Mouse (Mus musculus) WW6 (cell line): Measurements from ENCODE around the gene Vangl1.
"Not testable (repeated sequence)": the region's sequence is repeated elsewhere in the genome, so short reads cannot be mapped to it uniquely, and the experiment has no call there.

ENCODE experiments used
- DNase-seq: peaks from one replicate; pipeline ENCODE4 v3.0.0-alpha.2; 2013; ENCODE audit warnings: low read depth, low spot score

The Vangl1 gene

GRCm38 (mm10) chr3:102203781-102204721, at the start of gene Vangl1:
Gene Vangl1 (minus strand): TSS chr3:102204693.
- no peak for DNase-seq

- DNase-seq: no peak
These were observed 49.1 kb upstream of the Vangl1 start for GRCm38 (mm10) chr3:102253554-102253953.

GRCm38 (mm10) chr3:102252927-102253326, 48.4 kb upstream of the Vangl1 start:
- DNase-seq: no peak

DNA sequence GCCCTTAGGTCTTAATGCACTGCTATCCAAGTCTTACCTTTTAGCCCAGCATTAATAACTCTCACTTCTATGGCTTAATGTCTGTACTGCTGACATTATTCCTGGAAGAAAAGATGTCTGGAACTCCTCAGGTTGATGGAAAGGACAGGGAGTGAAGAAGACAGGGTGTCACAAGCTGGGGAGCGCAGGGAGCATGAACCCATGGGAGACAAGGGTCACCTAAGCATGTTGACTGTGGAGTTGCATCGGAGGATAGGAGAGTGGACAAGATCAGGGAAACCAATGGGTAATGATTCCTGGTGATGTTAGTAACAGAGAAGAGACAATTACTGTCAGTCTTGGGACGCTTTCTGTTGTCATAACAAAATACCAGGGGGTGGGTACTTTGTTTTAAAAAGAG, 46.4 kb upstream of the Vangl1 start:
- no peak for DNase-seq

GRCm38 (mm10) chr3:102249401-102249991, 45.0 kb upstream of the Vangl1 start:
- DNase-seq: peak; percentile 14

GRCm38 (mm10) chr3:102244601-102245000, 40.1 kb upstream of the Vangl1 start:
- no peak for DNase-seq

GRCm38 (mm10) chr3:102242854-102243253, 38.4 kb upstream of the Vangl1 start:
- DNase-seq: no peak

GRCm38 (mm10) chr3:102231418-102232134, 27.1 kb upstream of the Vangl1 start:
- no peak for DNase-seq

- no peak for DNase-seq
These were observed 18.3 kb upstream of the Vangl1 start for GRCm38 (mm10) chr3:102222756-102223155.

- DNase-seq: no peak
These were observed 13.8 kb upstream of the Vangl1 start for GRCm38 (mm10) chr3:102218301-102218700.

GRCm38 (mm10) chr3:102214736-102215135, 10.2 kb upstream of the Vangl1 start:
- DNase-seq: no peak

DNA sequence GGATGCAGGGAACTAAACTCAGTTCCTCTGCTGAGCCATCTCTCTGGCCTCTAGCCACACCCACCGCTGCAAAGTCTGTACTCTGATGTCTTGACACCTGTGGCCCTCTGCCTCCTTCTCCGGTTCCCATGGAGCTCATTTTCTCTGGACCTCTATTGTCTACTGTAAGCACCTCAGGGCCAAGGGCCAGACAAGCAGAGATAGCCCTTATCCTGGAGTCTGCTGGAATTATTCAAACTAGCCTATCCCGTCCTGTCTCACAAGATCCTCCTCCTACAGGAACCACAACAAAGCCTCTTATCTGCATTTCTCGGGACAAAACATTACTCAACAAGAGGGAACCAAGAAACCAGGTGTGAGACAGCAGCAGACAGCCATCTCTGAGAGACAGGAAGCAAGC, 9.8 kb upstream of the Vangl1 start:
- no peak for DNase-seq

DNA sequence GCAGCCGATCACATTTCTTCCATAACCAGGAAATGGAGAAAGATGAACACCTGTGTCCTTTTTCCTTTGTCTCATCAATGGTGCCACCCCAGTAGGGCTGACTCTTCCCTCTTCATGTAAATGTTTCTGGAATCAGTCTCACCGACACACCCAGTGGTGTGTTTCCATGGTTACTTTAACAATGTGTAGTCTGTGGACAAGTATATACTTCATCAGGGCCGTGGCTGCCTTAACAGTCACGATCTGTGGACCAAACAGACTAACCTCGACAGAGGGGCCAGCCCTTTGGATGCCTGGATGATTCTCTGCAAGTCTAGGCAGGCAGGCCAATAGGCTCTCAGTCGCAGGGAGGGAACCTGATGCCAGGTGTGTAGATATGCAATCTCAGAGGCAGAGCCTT, 8.4 kb upstream of the Vangl1 start:
- no peak for DNase-seq

- no peak for DNase-seq
These were observed 7.8 kb upstream of the Vangl1 start for GRCm38 (mm10) chr3:102212336-102212735.

DNA sequence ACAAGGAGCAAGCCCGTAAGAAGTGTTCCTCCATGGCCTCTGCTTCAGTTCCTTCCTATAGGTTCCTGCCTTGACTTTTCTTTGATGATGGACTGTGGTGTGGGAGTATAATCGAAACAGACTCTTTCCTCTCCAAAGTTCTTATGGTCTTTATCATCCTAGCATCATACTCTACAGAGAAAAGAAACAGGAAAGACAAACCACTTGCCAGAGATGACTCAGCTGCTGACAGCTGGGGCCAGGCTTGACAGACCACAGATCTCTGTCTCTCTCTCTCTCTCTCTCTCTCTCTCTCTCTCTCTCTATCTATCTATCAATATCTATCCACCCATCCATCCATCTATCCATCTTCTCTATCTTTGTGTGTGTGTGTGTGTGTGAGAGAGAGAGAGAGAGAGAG, 6.8 kb upstream of the Vangl1 start:
- no peak for DNase-seq

DNA sequence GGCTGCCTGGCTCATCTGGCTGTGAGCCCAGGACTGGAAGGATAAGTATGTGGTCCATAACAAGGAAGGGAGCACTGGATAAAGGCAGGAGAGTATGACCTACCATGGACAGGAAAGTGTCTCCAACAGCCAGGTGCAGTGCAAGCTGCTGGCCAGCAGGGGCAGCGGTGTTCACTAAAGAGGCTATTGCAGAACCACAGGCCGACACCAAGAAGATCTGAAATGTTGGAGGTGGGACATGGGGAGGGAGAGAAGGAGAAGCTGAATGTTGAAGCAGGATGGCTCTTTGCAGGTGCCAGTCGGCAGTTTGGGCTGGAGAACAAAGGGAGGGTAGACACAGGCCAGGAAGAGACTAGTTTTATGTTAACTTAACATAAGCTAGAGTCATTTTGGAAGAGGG, 6.3 kb upstream of the Vangl1 start:
- no peak for DNase-seq

GRCm38 (mm10) chr3:102208861-102209260, 4.4 kb upstream of the Vangl1 start:
- no peak for DNase-seq

DNA sequence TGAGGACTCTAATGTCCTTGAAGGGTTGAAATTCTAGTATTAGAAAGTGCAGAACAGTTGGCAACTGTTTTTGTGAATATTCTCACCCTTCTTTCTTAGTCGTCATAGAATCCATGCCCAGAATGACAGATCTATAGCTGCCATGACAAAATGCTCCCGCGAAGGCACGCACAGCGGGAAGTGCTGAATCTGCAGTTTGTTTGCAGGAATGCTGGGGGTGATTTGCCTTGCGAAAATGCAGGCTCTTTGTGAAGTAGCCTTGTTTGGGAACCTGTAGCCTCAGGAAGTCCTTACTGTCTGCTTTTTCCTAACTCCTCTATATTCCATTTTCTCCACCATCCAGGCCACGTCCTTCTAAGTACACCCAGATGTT, 951 bp upstream of the Vangl1 start:
- DNase-seq: no peak

DNA sequence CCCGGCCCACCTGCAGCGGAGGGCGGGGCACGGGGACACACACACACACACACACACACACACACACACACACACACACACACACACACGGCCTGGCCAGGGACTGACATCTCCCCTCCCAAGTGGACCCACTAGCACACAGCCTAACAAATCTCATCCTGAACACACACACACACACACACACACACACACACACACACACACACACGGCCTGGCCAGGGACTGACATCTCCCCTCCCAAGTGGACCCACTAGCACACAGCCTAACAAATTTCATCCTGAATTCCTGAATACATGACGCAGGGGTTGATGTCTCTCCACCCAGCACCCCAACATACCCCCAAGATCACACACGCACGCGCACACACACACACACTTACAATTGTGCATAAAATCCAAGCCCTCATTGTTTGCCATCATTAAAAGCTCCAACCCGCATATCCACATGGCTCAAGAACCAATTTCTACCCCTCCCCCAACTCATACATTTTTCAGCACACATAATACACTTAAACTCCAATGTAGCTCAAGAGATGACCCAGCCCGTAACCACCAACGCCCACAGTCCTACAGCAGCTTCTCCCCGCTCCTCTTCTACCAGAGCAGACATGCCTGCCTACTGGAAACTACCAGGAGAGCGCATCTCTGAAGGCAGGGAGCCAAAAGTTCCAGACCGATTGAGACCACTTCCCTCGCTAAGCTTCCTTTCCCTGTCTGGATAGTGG, 403 bp upstream of the Vangl1 start:
- not testable (repeated sequence) for DNase-seq

DNA sequence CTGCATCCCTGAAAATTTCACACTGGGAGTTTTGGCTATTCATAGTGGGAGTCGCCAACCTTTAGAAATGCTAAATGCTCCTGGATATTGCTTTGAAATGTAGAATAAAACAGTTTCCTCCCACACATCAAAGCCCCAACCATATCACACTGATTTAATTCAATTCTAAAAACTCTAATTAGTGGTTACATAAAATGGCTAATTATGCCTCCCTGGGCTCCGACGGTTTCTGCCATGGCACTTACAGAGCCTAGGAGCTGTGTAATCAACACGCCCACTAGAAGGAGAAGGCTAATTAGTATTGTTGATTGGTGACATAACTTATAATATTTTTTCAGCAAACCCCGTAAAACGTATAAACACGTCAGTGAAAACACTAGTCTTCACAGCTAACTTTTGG, 1.4 kb downstream of the Vangl1 start:
- no peak for DNase-seq

- no peak for DNase-seq
These were observed 4.5 kb downstream of the Vangl1 start for GRCm38 (mm10) chr3:102199991-102200390.

DNA sequence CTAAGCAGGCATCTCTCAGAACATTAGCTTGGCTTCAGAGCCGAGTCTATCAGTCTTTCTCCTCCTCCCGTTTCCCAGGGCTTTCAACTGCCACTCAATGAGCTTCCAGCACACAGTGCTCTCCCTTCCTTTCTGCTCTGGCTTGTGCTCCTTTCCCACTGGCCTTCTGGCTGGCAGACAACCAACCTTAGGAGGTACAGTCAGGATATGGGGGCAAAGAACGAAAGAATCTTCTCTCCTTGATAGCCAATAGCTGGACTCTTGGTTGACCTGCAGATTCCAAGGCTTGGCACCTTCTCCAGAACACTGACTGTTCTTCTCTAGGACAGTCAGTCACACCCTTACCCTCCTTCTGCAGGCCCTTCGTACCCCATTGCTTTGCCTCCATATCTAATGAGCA, 5.3 kb downstream of the Vangl1 start:
- no peak for DNase-seq
